In genomic region chr7:101866491-101867265, GRCm38 (mm10) we compare ENCODE assay signal across 16 mouse cellular contexts. TPM values are rescaled to one million over a fixed set of nuclear protein-coding genes. Genes with fewer than 3 reads are reported as not detected.
"Had no signal": no experiment of that assay in that cellular context is flagged by ENCODE, and none has a peak within 500 bp of the region (broad histone marks: within the 10 kb centered on the region; RNA-seq: fewer than 3 reads in every experiment).

No protein-coding gene starts in this region.

- H3K36me3 ChIP-seq: limb, embryonic 12.5 days; liver, embryonic 13.5 days; lung, embryonic 15.5 days; midbrain, embryonic 13.5 days; neural tube, embryonic 15.5 days had no signal

- H3K27ac ChIP-seq: layer of hippocampus, adult 2 months; limb, embryonic 12.5 days; liver, embryonic 13.5 days; lung, embryonic 15.5 days; midbrain, embryonic 13.5 days; neural tube, embryonic 15.5 days had no signal

- H3K4me3 ChIP-seq: layer of hippocampus, adult 2 months; limb, embryonic 12.5 days; liver, embryonic 13.5 days; lung, embryonic 15.5 days; midbrain, embryonic 13.5 days; myocyte; neural tube, embryonic 15.5 days had no signal

- ATAC-seq: intestine, embryonic 16.5 days; liver, postnatal 0 days; midbrain, embryonic 13.5 days had no signal

- H3K9me3 ChIP-seq: limb, embryonic 12.5 days; liver, embryonic 13.5 days; lung, embryonic 15.5 days; midbrain, embryonic 13.5 days; neural tube, embryonic 15.5 days had no signal

- H3K9ac ChIP-seq: limb, embryonic 12.5 days; liver, embryonic 13.5 days; liver, postnatal 0 days; lung, embryonic 15.5 days; midbrain, embryonic 13.5 days; neural tube, embryonic 15.5 days had no signal

- H3K4me1 ChIP-seq: limb, embryonic 12.5 days; lung, embryonic 15.5 days; neural tube, embryonic 15.5 days had no signal

- DNase-seq: kidney, postnatal 14 days; liver; liver, embryonic 13.5 days; liver, postnatal 0 days; lung, postnatal 14 days; right cerebral cortex, adult 18-20 months; right cerebral cortex, postnatal 25 days; thymus, adult 18-20 months; thymus, postnatal 14 days had no signal

- H3K27me3 ChIP-seq: limb, embryonic 12.5 days; liver, embryonic 13.5 days; lung, embryonic 15.5 days; midbrain, embryonic 13.5 days; neural tube, embryonic 15.5 days had no signal

- H3K4me2 ChIP-seq: limb, embryonic 12.5 days; liver, embryonic 13.5 days; lung, embryonic 15.5 days; midbrain, embryonic 13.5 days; neural tube, embryonic 15.5 days had no signal

RNA-seq across cellular contexts. Expression of gene Folr1, which starts 3.9 kb away (rescaled TPM):
- polyA plus RNA-seq: limb, embryonic 12.5 days had no signal

RNA-seq across cellular contexts. Expression of gene Folr2, which starts 9.7 kb away (rescaled TPM):
- polyA plus RNA-seq: limb, embryonic 12.5 days; myocyte had no signal
